13 mouse cellular contexts compared by ENCODE assay signal in the genomic region with DNA sequence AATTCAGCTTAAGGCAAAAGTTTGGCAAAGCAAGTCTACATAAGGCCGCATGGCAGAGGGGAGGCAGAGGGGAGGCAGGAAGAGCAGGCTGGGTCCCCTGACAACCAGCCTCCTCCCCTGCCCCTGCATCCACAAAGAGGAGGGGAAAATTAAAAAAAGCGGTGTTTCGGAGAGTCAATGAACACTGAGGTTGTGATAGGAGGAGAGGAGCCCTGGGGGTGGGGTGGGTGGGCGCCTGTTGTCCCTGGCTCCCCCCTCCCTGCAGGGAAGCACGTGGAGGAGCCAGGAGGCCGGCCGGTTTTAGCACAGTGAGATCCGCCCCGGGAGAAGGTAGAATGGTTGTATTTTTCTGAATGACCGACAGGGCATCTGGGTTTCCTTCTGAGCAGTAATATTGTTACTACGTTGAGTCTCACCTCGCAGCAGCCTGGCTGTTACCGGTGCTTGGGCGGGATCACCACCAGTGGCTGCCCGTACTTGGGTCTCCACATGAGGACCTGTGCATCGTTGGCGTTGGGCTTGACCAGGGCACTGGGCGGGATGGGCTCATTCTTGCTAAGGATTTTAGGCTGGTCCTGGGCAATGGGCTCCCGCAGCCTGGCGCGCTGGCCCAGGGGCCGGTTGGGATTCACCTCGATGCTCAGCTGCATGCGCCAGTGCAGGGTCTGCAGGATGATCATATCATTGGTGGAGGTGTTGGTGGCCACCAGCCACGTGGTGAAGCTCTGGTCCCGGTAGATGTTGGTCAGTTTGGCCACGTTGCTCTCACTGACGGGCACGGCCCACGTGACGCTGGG. TPM values are rescaled to one million over a fixed set of nuclear protein-coding genes. Genes with fewer than 3 reads are reported as not detected.
DNase-seq lines count a peak whose midpoint lies in the region; ATAC-seq and TF ChIP-seq lines count a peak whose summit lies in the region.
"Had no signal": no experiment of that assay in that cellular context is flagged by ENCODE, and none has a peak within 500 bp of the region (broad histone marks: within the 10 kb centered on the region; RNA-seq: fewer than 3 reads in every experiment).

No protein-coding gene starts in this region.

- DNase-seq in heart, postnatal 10 days = no peak
- DNase-seq in lung, postnatal 0 days (ENCODE audit: low spot score) = peak; percentile 23
- no peak for DNase-seq in lung, postnatal 4 days
- DNase-seq in ZHBTc4 (ENCODE audit: low read depth, low spot score) = peak; percentile 80
- DNase-seq in right cerebral cortex, postnatal 36 days (ENCODE audit: low spot score in 2 of 2) = no peak
- no peak for DNase-seq in layer of hippocampus, adult 11-12 months (ENCODE audit: low spot score)
- DNase-seq: cerebellum, postnatal 25 days; heart, postnatal 14 days; kidney, adult 18-20 months; retina, postnatal 1 day had no signal

- no peak overlapping the region for H3K4me2 ChIP-seq in heart, embryonic 13.5 days
- no peak overlapping the region for H3K4me2 ChIP-seq in lung, postnatal 0 days (replicated peaks; ENCODE audit: low read depth, low read length)
- H3K4me2 ChIP-seq in limb, embryonic 13.5 days (replicated peaks) = peak overlapping the region; percentile 39
- H3K4me2 ChIP-seq: liver, embryonic 15.5 days had no signal

- no peaks in the 10 kb centered on the region for H3K27me3 ChIP-seq in heart, embryonic 13.5 days (replicated peaks)
- H3K27me3 ChIP-seq in lung, postnatal 0 days (replicated peaks; ENCODE audit: insufficient read depth, low read length) = no peaks in the 10 kb centered on the region
- peaks cover 7% of the 10 kb centered on the region; the same call in 1 of the 2 replicates for H3K27me3 ChIP-seq in limb, embryonic 13.5 days
- H3K27me3 ChIP-seq: liver, embryonic 15.5 days had no signal

- peaks cover 66% of the 10 kb centered on the region for H3K36me3 ChIP-seq in heart, embryonic 13.5 days
- no peaks in the 10 kb centered on the region for H3K36me3 ChIP-seq in lung, postnatal 0 days (ENCODE audit: insufficient read depth, low read length)
- H3K36me3 ChIP-seq in limb, embryonic 13.5 days = no peaks in the 10 kb centered on the region

- intact Hi-C loops in heart, postnatal 10 days (cut with DNase I) = no loop called here

- H3K9ac ChIP-seq in heart, embryonic 13.5 days = peak overlapping the region; percentile 26
- no peak overlapping the region for H3K9ac ChIP-seq in lung, postnatal 0 days (replicated peaks; ENCODE audit: low read depth)
- H3K9ac ChIP-seq in limb, embryonic 13.5 days = no peak overlapping the region
- H3K9ac ChIP-seq: liver, embryonic 15.5 days had no signal

- TF ChIP-seq CTCF in lung, postnatal 0 days (IDR thresholded peaks at IDR 0.05) = no peak

- peaks cover 70% of the 10 kb centered on the region for H3K4me1 ChIP-seq in heart, embryonic 13.5 days
- no peaks in the 10 kb centered on the region for H3K4me1 ChIP-seq in lung, postnatal 0 days (ENCODE audit: insufficient read depth, low read depth, low read length)
- peaks cover 12% of the 10 kb centered on the region; the same call in 1 of the 2 replicates for H3K4me1 ChIP-seq in limb, embryonic 13.5 days

- 54% methylated on average over 31 of the region's 31 CpGs for WGBS in heart, embryonic 13.5 days
- WGBS in lung, postnatal 0 days = 55% methylated on average over 31 of the region's 31 CpGs
- 54% methylated on average over 31 of the region's 31 CpGs for WGBS in limb, embryonic 13.5 days

- H3K27ac ChIP-seq in heart, embryonic 13.5 days (replicated peaks) = peak overlapping the region; percentile 96
- H3K27ac ChIP-seq in lung, postnatal 0 days (ENCODE audit: low read length) = no peak overlapping the region
- no peak overlapping the region for H3K27ac ChIP-seq in limb, embryonic 13.5 days
- H3K27ac ChIP-seq: liver, embryonic 15.5 days had no signal

- no peak for ATAC-seq in heart, embryonic 13.5 days (ENCODE audit: extremely low read depth, insufficient number of reproducible peaks, low FRiP score, low TSS enrichment)
- ATAC-seq in lung, postnatal 0 days = no peak
- no peak for ATAC-seq in limb, embryonic 13.5 days (ENCODE audit: low FRiP score, low read depth)

- no peak overlapping the region for H3K4me3 ChIP-seq in heart, embryonic 13.5 days
- no peak overlapping the region for H3K4me3 ChIP-seq in lung, postnatal 0 days (ENCODE audit: low read depth, low read length)
- no peak overlapping the region for H3K4me3 ChIP-seq in limb, embryonic 13.5 days
- H3K4me3 ChIP-seq: liver, embryonic 15.5 days had no signal

- no peaks in the 10 kb centered on the region for H3K9me3 ChIP-seq in heart, embryonic 13.5 days
- H3K9me3 ChIP-seq in lung, postnatal 0 days (ENCODE audit: low read length) = no peaks in the 10 kb centered on the region
- H3K9me3 ChIP-seq in limb, embryonic 13.5 days = no peaks in the 10 kb centered on the region
- H3K9me3 ChIP-seq: liver, embryonic 15.5 days had no signal

- no peak for TF ChIP-seq EP300 in lung, postnatal 0 days (IDR thresholded peaks at IDR 0.05)

RNA-seq across cellular contexts. Expression of gene Fam78a, which starts 15.6 kb away (rescaled TPM):
- polyA plus RNA-seq in heart, embryonic 13.5 days (2015; fragmentation: Nextera tagmentation; extraction: Ambion mirVana) = 29.3 and 32.8 TPM in 2 replicates
- 10 to 100 TPM; 24.3 to 38.1 TPM for total RNA-seq in heart, postnatal 10 days (2021)
- polyA plus RNA-seq in lung, postnatal 0 days (2015; fragmentation: Nextera tagmentation; extraction: Ambion mirVana) = 2.5 TPM in 2 replicates
- 4.5 and 5.4 TPM in 2 replicates for polyA plus RNA-seq in limb, embryonic 13.5 days (2015; fragmentation: Nextera tagmentation; extraction: Ambion mirVana)

RNA-seq across cellular contexts. Expression of gene Plpp7, which starts 26.3 kb away (rescaled TPM):
- polyA plus RNA-seq in heart, embryonic 13.5 days (2015; fragmentation: Nextera tagmentation; extraction: Ambion mirVana) = 13.9 and 14.2 TPM in 2 replicates
- 10 to 100 TPM; 29.3 to 31.6 TPM for total RNA-seq in heart, postnatal 10 days (2021)
- 2.4 and 2.5 TPM in 2 replicates for polyA plus RNA-seq in lung, postnatal 0 days (2015; fragmentation: Nextera tagmentation; extraction: Ambion mirVana)
- 7.3 and 8.3 TPM in 2 replicates for polyA plus RNA-seq in limb, embryonic 13.5 days (2015; fragmentation: Nextera tagmentation; extraction: Ambion mirVana)

Comparison
In these comparisons a context has a peak if more than half of its experiments do, and no peak if none do; other contexts are left out.
1. DNase-seq: peak in lung, postnatal 0 days (single experiment) and ZHBTc4 (single experiment); none in heart, postnatal 10 days (0 of 2), lung, postnatal 4 days (0 of 2), right cerebral cortex, postnatal 36 days (0 of 2) and layer of hippocampus, adult 11-12 months (single experiment).